ENCODE assay signal across 26 mouse cellular contexts in genomic region chr5:45893696-45894095, GRCm38 (mm10). TPM values are rescaled to one million over a fixed set of nuclear protein-coding genes. Genes with fewer than 3 reads are reported as not detected.
DNase-seq lines count a peak whose midpoint lies in the region; ATAC-seq and TF ChIP-seq lines count a peak whose summit lies in the region.
"Had no signal": no experiment of that assay in that cellular context is flagged by ENCODE, and none has a peak within 500 bp of the region (broad histone marks: within the 10 kb centered on the region; RNA-seq: fewer than 3 reads in every experiment).

No protein-coding gene starts in this region.

- no peaks in the 10 kb centered on the region for H3K36me3 ChIP-seq in embryonic facial prominence, embryonic 14.5 days (ENCODE audit: control insufficient read depth, insufficient read depth, low read length)
- no peaks in the 10 kb centered on the region for H3K36me3 ChIP-seq in embryonic facial prominence, embryonic 10.5 days (replicated peaks)
- H3K36me3 ChIP-seq in stomach, postnatal 0 days (ENCODE audit: control insufficient read depth, insufficient read depth, low read length): no peaks in the 10 kb centered on the region
- no peaks in the 10 kb centered on the region for H3K36me3 ChIP-seq in intestine, embryonic 15.5 days
- H3K36me3 ChIP-seq: embryonic facial prominence, embryonic 15.5 days; forebrain, embryonic 12.5 days; forebrain, embryonic 15.5 days; heart, embryonic 10.5 days; heart, embryonic 13.5 days had no signal

- TF ChIP-seq POLR2A in lung, adult 2 months (IDR thresholded peaks at IDR 0.05; ENCODE audit: borderline replicate concordance, extremely low read depth, low read depth, low read length): no peak

- H3K4me3 ChIP-seq in embryonic facial prominence, embryonic 14.5 days (ENCODE audit: low read depth, low read length): no peak overlapping the region
- H3K4me3 ChIP-seq in embryonic facial prominence, embryonic 10.5 days: no peak overlapping the region
- no peak overlapping the region for H3K4me3 ChIP-seq in lung, adult 2 months (replicated peaks; ENCODE audit: extremely low read depth, low read depth, low read length)
- H3K4me3 ChIP-seq in stomach, postnatal 0 days (ENCODE audit: low read depth, low read length): no peak overlapping the region
- H3K4me3 ChIP-seq in intestine, embryonic 15.5 days (replicated peaks): no peak overlapping the region
- H3K4me3 ChIP-seq: embryonic facial prominence, embryonic 15.5 days; forebrain, embryonic 12.5 days; forebrain, embryonic 15.5 days; heart, adult 2 months; heart, embryonic 10.5 days; heart, embryonic 13.5 days had no signal

- peak; percentile 65 for DNase-seq in embryonic facial prominence, embryonic 14.5 days (ENCODE audit: low spot score)
- no peak for DNase-seq in embryonic facial prominence, embryonic 10.5 days (ENCODE audit: low spot score)
- peak; percentile 4 for DNase-seq in lung, postnatal 36 days
- DNase-seq in lung, adult 2 months: no peak
- peak; percentile 15 for DNase-seq in urinary bladder, postnatal 25 days (ENCODE audit: low spot score)
- no peak for DNase-seq in urinary bladder, adult 2 months (ENCODE audit: low spot score)
- DNase-seq in stomach, postnatal 0 days (ENCODE audit: low spot score): peak; percentile 54
- DNase-seq: adrenal gland, adult 8-10 months; adrenal gland, postnatal 25 days; cerebellum, adult 11-12 months; cerebellum, adult 8-10 months; cerebellum, postnatal 10 days; cerebellum, postnatal 36 days; embryo, embryonic 11 days; gastrocnemius, postnatal 25 days; heart, adult 2 months; heart, postnatal 14 days; heart, postnatal 4 days had no signal

- no peaks in the 10 kb centered on the region for H3K9me3 ChIP-seq in embryonic facial prominence, embryonic 14.5 days (ENCODE audit: control insufficient read depth, low read length)
- no peaks in the 10 kb centered on the region for H3K9me3 ChIP-seq in embryonic facial prominence, embryonic 10.5 days
- H3K9me3 ChIP-seq in stomach, postnatal 0 days (ENCODE audit: control insufficient read depth, low read length): no peaks in the 10 kb centered on the region
- H3K9me3 ChIP-seq in intestine, embryonic 15.5 days: no peaks in the 10 kb centered on the region
- H3K9me3 ChIP-seq: embryonic facial prominence, embryonic 15.5 days; forebrain, embryonic 12.5 days; forebrain, embryonic 15.5 days; heart, embryonic 10.5 days; heart, embryonic 13.5 days had no signal

- no peak overlapping the region for H3K4me2 ChIP-seq in embryonic facial prominence, embryonic 14.5 days (ENCODE audit: low read depth, low read length)
- no peak overlapping the region for H3K4me2 ChIP-seq in stomach, postnatal 0 days (replicated peaks; ENCODE audit: low read depth)
- H3K4me2 ChIP-seq in intestine, embryonic 15.5 days (replicated peaks): no peak overlapping the region
- H3K4me2 ChIP-seq: embryonic facial prominence, embryonic 15.5 days; forebrain, embryonic 12.5 days; forebrain, embryonic 15.5 days; heart, embryonic 13.5 days; hindbrain, embryonic 14.5 days had no signal

- no peak overlapping the region; the same call in 1 of the 2 replicates for H3K27ac ChIP-seq in embryonic facial prominence, embryonic 14.5 days (replicated peaks; ENCODE audit: low read depth, low read length)
- H3K27ac ChIP-seq in embryonic facial prominence, embryonic 10.5 days (replicated peaks): no peak overlapping the region
- no peak overlapping the region for H3K27ac ChIP-seq in stomach, postnatal 0 days (replicated peaks)
- H3K27ac ChIP-seq in intestine, embryonic 15.5 days: no peak overlapping the region
- H3K27ac ChIP-seq: embryonic facial prominence, embryonic 15.5 days; forebrain, embryonic 12.5 days; forebrain, embryonic 15.5 days; heart, adult 2 months; heart, embryonic 10.5 days; heart, embryonic 13.5 days; hindbrain, embryonic 14.5 days had no signal

- H3K9ac ChIP-seq in embryonic facial prominence, embryonic 14.5 days (ENCODE audit: low read depth, low read length): no peak overlapping the region
- H3K9ac ChIP-seq in stomach, postnatal 0 days (ENCODE audit: low read length): no peak overlapping the region
- no peak overlapping the region for H3K9ac ChIP-seq in intestine, embryonic 15.5 days
- H3K9ac ChIP-seq: embryonic facial prominence, embryonic 15.5 days; forebrain, embryonic 12.5 days; forebrain, embryonic 15.5 days; heart, embryonic 13.5 days; hindbrain, embryonic 14.5 days had no signal

- peak; percentile 41; the same call in 1 of the 2 replicates for ATAC-seq in embryonic facial prominence, embryonic 14.5 days (ENCODE audit: low read depth)
- ATAC-seq in stomach, postnatal 0 days (ENCODE audit: low FRiP score, low TSS enrichment): peak; percentile 51; the same call in 1 of the 2 replicates
- no peak for ATAC-seq in intestine, embryonic 15.5 days
- ATAC-seq: activated CD4-positive, CD25-positive, alpha-beta regulatory T cell, adult 4 months; forebrain, embryonic 15.5 days had no signal

- H3K4me1 ChIP-seq in embryonic facial prominence, embryonic 14.5 days (ENCODE audit: control insufficient read depth, insufficient read depth, low read length): no peaks in the 10 kb centered on the region
- no peaks in the 10 kb centered on the region for H3K4me1 ChIP-seq in embryonic facial prominence, embryonic 10.5 days
- H3K4me1 ChIP-seq in lung, adult 2 months (ENCODE audit: control insufficient read depth, insufficient read depth, low read length): no peaks in the 10 kb centered on the region
- H3K4me1 ChIP-seq in stomach, postnatal 0 days (replicated peaks; ENCODE audit: control insufficient read depth, insufficient read depth): no peaks in the 10 kb centered on the region
- no peaks in the 10 kb centered on the region for H3K4me1 ChIP-seq in intestine, embryonic 15.5 days (replicated peaks)
- H3K4me1 ChIP-seq: embryonic facial prominence, embryonic 15.5 days; forebrain, embryonic 12.5 days; forebrain, embryonic 15.5 days had no signal

- no peak for TF ChIP-seq CTCF in lung, adult 2 months (IDR thresholded peaks at IDR 0.05; ENCODE audit: insufficient read depth, low read length)
- no peak for TF ChIP-seq CTCF in stomach, postnatal 0 days (IDR thresholded peaks at IDR 0.05; ENCODE audit: low read depth)

- no peaks in the 10 kb centered on the region for H3K27me3 ChIP-seq in embryonic facial prominence, embryonic 14.5 days (replicated peaks; ENCODE audit: control insufficient read depth, insufficient read depth, low read length)
- H3K27me3 ChIP-seq in embryonic facial prominence, embryonic 10.5 days (replicated peaks; ENCODE audit: low read depth, poor library complexity, severe bottlenecking): no peaks in the 10 kb centered on the region
- H3K27me3 ChIP-seq in stomach, postnatal 0 days (ENCODE audit: control insufficient read depth, insufficient read depth, low read length): no peaks in the 10 kb centered on the region
- no peaks in the 10 kb centered on the region for H3K27me3 ChIP-seq in intestine, embryonic 15.5 days (replicated peaks)
- H3K27me3 ChIP-seq: embryonic facial prominence, embryonic 15.5 days; forebrain, embryonic 12.5 days; forebrain, embryonic 15.5 days; heart, embryonic 13.5 days had no signal

- WGBS in embryonic facial prominence, embryonic 14.5 days: 56% methylated on average over 3 of the region's 3 CpGs
- 86% methylated on average over 3 of the region's 3 CpGs for WGBS in embryonic facial prominence, embryonic 10.5 days
- 68% methylated on average over 3 of the region's 3 CpGs for WGBS in lung, adult 2 months
- WGBS in stomach, postnatal 0 days: 50% methylated on average over 3 of the region's 3 CpGs
- WGBS in intestine, embryonic 15.5 days: 71% methylated on average over 3 of the region's 3 CpGs

- no peak for TF ChIP-seq EP300 in stomach, postnatal 0 days (optimal IDR thresholded peaks at IDR 0.05)

RNA-seq across cellular contexts. Expression of gene Lcorl, which starts 36.3 kb away (rescaled TPM):
- polyA plus RNA-seq in embryonic facial prominence, embryonic 14.5 days (2014; fragmentation: Nextera tagmentation; extraction: Ambion mirVana): 22.0 and 26.1 TPM in 2 replicates
- polyA plus RNA-seq in embryonic facial prominence, embryonic 10.5 days (2016; fragmentation: Nextera tagmentation; extraction: Ambion mirVana): 26.2 and 29.2 TPM in 2 replicates
- polyA plus RNA-seq in lung, adult 2 months (2012; rRNA removed): 1.4 and 3.2 TPM in 2 replicates
- 5.8 and 6.0 TPM in 2 replicates for polyA plus RNA-seq in urinary bladder, adult 2 months (2012; rRNA removed)
- 16.8 and 21.5 TPM in 2 replicates for polyA plus RNA-seq in stomach, postnatal 0 days (2015; fragmentation: Nextera tagmentation; extraction: Ambion mirVana)
- polyA plus RNA-seq in intestine, embryonic 15.5 days (2015; fragmentation: Nextera tagmentation; extraction: Ambion mirVana): 25.0 and 28.8 TPM in 2 replicates

Comparison
In these comparisons a context has a peak if more than half of its experiments do, and no peak if none do; other contexts are left out.
1. DNase-seq: peak in embryonic facial prominence, embryonic 14.5 days (single experiment), lung, postnatal 36 days (single experiment), urinary bladder, postnatal 25 days (single experiment) and stomach, postnatal 0 days (single experiment); none in embryonic facial prominence, embryonic 10.5 days (single experiment), lung, adult 2 months (single experiment) and urinary bladder, adult 2 months (single experiment).